Mouse (Mus musculus) right cerebral cortex, adult 18-20 months (tissue): Measurements from ENCODE around the gene Kcna3.

ENCODE experiments used
- DNase-seq: peaks from one replicate; pipeline ENCODE4 v3.0.0; 2022; ENCODE audit warnings: mixed read lengths

Gene Kcna3

DNA sequence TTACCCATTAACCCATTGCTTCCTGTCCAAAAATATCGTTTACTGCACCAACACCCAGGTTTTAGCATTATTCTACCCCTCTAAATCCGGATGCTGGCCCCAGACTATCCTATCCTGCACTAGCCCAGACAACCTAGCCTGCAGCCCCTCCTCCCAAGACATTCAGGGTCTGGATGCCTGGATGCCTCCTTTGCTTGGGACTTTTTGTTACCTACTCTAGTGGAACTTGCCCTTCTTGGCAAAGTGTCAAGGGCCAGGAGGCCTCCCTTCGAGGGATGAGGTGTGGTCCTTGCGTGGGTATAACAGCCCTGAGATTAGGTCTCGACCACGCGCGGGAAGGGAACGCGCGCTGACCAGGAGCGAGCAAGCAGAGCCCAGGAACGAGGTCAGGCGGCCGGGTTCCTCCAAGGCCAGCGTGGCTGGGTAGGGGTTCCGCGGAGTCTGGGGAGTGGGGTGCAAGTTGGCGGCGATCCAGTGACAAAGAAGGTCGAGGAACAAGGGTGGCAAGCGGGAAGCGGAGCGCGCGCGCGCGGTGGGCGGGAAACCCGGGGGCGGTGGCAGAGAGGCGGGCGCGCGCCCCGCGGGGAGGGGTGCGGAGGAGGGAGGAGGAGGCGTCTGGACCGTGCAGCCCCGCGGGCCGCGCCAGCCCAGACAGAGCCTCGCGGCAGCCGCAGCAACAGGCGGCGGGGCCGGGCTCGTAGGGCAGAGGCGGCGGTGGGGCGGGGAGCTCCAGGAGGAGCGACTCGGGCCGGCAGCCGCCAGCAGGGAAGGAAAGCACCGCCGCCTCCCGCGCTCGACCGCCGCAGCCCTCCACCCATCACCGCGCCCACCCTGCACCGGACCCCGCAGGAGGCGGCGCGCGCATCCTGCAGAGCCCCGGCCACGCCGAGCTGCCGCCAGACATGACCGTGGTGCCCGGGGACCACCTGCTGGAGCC lies at the start of gene Kcna3:
TSS of gene Kcna3 (plus strand) at position 649 of the 937 bp plus-strand sequence.
- DNase-seq, result peak; percentile 60

DNA sequence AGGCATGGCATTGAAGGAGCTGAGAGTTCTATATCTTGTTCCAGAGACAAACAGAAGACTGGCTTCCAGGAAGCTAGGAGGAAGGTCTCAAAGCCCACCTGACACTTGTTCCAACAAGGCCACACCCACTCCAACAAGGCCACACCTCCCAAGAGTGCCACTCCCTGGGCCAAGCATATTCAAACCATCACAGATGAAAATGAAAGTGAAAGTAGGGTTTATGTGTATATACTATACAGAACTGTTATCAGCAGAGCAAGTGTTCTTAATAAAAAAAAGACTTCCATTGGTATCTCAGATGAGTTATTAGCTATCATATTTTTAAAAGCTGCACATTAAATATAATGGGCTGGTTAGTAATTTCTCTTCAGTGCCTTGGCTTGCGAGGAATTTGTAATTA lies 44.6 kb upstream of the Kcna3 start:
- no peak for DNase-seq

DNA sequence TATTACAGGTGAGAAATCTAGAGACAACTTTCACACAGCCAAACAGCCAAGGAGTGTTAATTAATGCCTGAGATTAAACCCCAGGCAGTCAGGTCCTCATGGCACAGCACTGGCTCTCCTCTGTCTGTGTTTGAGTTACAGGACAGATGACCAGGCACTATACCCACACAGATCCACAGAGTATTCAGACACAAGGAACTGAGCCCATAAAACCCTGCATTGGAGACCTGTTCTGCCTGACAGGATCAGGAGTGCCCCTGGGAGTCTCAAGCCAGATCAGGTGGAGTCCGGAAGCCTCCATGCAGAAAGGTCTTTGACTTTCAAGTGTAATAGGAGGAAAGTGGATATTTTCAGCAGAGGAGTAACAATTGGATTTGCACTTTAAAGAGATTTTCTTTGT lies 40.6 kb upstream of the Kcna3 start:
- DNase-seq, result no peak

DNA sequence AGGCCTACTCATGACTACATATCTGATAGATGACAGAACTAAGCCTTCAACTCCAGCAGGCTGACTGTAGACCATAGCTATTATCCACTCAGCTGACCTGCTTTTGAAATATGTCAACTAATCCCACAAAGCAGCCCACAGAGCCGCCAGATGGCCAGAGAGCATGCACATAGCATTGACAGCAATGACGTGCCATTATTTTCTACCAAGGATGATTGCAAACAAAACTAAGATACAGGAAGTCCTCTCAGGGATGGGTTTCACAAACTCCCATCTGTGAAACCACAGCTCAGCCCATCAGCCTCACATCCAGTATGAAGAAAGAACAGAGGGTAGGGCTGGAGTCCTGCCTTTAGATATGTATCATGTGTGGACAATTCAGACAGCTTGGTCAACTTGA lies 39.8 kb upstream of the Kcna3 start:
- no peak for DNase-seq

DNA sequence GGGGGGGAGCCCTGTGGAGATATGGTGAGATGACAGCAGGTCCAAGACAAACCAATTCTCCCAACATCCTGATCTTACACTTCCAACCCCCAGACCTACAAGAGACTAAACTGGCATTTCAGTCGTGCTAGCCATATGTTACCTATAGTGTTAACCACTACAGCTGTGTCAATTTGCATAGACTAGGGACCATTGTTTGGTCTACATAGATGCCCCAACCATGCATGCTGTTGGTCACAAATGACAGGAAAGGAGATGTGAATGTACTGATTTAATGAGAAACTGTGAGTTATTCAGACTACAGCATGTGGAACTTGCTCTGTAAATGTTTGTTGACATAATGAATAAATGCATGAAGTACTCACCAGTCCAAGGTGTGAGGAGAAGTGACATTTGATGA lies 37.6 kb upstream of the Kcna3 start:
- DNase-seq, result no peak

DNA sequence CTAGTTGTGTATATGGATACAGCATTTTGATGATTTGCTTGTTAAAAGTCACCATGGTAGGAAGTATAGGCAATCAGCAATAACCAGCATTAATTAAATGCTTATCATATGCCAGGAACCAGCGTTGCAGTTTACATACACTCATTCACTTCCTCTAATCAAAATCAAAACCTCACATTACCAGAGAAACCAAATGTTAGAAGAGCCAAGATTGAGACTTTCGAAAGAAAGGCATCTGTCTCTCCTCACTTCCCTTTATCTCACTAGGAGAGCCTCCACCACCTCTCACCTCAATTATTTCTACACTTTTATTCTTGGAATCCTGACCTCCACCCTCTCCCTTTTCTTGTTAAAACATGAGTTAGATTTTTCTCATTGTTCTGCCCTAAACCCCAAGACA lies 35.8 kb upstream of the Kcna3 start:
- no peak for DNase-seq

DNA sequence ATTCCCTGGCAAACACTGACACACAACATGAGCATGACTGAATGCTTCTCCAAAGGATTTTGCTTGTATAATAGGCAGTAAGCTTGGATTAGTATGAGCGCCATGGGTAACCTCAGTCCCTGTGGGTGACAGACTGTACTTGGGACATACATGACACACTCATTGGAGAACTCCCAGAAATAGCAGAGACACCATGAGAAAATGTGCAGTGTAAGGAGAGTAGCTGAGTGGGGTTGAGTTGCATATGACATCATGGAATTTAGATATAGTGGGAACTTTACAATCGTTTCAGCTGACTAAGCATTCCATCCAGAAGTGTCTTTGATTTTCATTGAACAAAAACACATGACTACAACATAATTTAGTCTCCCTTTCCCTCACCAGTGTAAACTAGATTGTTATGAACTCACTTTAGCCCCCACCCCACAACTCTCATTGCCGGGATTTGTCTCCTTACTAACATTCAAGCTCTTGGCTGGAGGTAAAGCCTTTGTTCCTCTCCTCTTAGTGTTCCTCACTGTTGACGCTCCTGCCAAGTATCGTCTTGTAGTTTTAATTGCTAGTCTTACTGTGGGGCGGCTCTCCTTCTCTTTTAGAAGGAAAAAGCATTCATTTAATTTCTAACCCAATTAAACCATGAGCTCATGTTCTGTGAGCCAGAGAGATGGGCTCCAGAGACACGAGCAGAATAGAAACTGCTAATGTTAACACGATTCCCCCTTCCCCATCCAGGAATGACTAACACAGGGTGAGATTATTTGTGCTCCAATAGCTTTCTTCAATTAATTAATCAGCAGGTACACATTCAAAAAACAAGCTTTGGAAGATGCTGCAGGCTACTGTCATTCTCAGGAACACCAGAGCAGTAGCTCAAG lies 33.5 kb upstream of the Kcna3 start:
- no peak for DNase-seq

DNA sequence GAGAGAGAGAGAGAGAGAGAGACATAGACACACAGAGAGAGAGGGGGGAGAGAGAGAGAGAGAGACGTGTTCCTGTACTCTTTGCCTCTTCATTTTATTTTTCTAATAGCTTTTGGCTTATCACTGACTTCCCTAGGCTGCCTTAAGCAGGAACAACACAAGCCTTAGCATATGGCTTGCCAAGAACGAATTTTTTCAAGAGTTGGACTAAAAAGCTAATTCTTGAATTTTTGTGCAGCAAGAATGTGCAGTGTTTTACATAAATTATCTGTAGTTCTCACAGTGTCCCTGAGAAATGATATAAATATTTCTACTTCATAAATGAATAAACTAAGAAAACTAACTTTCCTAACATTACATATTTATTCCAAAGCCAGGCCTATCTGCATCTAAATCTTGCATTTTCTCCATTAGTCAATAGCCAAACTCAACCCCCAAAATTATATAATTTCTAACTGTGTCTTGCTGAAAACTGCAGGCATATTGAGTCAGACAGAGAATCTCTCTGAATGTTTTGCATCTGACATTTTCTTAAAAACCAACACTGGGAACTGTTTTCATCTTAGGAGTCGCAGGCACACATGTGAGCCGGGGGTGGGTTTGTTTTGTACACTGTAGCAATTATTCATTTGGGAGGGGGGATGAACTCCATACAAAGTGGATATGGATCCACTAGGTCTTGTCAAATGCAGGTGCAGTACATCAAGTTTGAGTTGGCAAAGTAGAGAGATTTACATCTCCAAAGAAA lies 26.5 kb upstream of the Kcna3 start:
- DNase-seq, result peak; percentile 31

DNA sequence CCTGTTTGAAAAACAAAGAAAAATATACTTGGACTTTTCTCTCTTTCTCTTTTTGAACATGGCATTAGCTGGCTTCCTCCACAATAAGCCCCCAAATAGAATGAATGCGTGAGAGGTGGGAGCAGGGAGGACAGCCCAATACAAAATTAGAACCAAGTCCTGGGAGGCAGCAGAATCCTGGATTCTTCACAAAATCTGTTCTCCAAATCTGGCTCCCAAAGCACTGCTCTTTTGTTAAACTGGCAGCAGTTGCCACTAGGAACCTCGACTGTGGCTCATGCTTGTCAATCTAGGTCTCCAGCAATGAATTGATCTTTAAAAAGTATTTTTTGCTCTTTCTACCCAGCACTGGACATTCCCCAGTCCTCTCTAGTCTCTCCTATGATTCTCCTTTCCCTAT lies 17.7 kb upstream of the Kcna3 start:
- DNase-seq, result no peak

DNA sequence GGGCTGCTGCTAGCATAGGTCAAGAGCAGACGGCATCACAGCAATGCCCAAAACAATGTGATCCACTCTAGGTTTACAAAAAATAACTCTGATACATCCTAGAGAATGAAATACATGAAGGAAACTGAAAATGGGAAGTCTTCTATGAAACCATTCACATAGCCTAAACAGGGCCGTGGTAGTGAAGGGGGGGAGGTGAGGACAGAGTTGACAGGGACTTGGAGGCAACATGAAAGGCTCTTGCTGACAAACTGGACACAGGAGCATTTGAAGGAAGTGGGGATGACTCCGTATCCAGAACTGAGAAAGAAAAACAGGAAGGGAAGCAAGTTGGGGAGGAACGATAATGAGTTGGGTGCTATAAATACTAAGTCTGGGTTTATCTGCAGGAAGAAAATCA lies 4.4 kb upstream of the Kcna3 start:
- DNase-seq, result no peak

DNA sequence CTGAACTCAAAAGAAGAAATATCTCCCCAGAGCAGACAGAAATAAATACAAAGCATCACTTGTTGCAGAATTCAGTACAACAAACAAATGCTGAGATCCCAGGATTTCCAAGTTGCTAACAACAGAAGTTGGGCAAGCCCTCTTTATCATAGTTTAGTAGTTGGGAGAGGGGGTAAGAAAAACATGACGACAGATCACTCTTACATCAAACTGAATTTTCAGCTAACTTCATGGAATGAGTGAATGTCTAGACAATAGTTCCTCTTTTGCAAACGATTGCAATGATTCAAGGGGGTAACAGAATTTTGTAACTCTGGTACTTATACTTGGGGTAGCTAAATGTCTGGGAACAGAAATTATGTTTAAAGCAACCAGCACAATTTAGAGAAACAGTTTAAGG lies 1.2 kb upstream of the Kcna3 start:
- no peak for DNase-seq

DNA sequence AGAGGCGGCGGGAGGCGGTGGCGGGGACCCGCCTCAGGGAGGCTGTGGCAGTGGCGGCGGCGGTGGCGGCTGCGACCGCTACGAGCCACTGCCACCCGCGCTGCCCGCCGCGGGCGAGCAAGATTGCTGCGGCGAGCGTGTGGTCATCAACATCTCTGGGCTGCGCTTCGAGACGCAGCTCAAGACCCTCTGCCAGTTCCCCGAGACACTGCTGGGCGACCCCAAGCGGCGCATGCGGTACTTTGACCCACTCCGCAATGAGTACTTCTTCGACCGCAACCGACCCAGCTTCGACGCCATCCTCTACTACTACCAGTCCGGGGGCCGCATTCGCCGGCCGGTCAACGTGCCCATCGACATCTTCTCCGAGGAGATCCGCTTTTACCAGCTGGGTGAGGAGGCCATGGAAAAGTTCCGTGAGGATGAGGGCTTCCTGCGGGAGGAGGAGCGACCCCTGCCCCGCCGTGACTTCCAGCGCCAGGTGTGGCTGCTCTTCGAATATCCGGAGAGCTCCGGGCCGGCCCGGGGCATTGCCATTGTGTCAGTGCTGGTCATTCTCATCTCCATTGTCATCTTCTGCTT lies 580 bp downstream of the Kcna3 start:
- peak; percentile 26 for DNase-seq

DNA sequence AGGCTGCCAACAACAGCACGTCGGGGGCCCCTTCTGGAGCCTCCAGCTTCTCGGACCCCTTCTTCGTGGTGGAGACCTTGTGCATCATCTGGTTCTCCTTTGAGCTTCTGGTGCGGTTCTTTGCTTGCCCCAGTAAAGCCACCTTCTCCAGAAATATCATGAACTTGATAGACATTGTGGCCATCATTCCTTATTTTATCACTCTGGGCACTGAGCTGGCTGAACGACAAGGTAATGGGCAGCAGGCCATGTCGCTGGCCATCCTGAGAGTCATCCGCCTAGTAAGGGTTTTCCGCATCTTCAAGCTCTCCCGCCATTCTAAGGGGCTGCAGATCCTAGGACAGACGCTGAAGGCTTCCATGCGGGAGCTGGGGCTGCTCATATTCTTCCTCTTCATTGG lies 1.1 kb downstream of the Kcna3 start:
- no peak for DNase-seq

DNA sequence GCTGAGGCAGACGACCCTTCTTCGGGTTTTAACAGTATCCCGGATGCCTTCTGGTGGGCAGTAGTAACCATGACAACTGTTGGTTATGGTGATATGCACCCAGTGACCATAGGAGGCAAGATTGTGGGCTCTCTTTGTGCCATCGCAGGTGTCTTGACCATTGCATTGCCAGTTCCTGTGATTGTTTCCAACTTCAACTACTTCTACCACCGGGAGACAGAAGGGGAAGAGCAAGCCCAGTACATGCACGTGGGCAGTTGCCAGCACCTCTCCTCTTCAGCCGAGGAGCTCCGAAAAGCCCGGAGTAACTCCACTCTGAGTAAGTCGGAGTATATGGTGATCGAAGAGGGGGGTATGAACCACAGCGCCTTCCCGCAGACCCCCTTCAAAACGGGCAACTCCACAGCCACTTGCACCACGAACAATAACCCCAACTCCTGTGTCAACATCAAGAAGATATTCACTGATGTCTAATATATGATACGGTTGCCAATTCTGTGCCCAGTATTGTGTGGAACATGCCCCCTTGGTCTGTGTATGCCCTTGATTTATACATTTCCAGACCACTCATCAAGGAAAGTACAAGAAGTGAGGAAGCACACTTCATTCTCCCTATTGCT lies 1.7 kb downstream of the Kcna3 start:
- DNase-seq, result no peak

DNA sequence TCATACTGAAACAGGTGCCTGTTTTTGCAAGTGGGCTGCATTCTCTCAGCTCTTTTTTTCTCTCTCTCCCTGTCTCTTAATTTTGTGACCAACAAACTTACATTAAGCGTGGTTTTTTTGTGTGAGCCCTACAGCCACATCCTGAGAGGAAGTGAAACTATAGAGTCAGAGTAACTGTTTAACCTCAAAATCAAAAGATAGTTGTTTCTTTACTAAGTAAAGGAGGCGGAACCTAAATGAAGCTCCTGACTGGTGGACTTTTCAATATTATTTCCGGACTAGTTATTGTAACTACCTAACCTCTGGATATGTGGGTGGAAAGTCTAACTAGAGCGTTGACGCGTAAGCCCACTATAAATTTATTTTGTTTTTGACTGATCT lies 2.2 kb downstream of the Kcna3 start:
- no peak for DNase-seq

DNA sequence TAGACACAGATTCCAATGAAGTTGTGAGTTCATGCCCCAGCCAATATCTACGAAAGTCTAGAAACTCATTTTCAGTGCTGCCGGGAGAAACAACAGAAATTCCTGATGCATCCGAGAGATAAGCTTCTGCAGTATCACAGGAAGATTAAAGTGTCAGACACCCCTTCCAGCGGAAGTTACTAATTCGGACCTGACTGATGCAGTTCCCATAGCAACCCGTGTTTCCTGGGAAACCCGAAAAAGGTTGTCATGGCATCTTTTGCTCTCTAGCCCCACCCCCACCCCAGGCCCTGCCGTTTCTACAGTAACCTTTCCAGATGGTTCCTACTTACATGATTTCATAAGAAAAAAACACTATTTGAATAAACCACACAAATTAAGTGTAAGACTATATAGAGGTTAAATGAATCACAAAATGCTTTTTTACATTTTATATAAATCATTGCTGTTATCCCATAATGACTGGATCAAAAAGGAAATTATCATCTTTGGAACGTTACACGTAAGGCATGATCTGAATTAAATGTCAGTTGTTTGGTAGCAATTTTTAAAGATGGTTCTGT lies 2.8 kb downstream of the Kcna3 start:
- DNase-seq, result peak; percentile 79

DNA sequence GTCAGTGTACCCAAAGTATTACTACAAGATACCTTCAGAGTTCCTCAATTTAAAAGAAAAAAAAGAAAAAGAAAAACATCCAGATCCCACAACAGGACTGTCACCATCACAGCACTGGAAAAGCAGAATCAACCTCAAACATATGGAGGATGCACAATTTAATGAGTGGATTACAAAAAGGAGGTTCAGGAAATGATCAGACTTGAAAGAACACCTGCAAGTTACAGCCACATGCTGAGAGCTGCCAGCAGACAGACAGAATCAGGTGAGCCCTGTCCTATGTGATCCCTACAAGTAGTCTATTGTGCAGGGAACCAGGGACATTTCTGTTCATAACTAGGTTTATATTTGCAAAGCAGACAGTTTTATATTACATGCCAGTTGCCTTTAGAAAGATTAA lies 3.3 kb downstream of the Kcna3 start:
- no peak for DNase-seq

DNA sequence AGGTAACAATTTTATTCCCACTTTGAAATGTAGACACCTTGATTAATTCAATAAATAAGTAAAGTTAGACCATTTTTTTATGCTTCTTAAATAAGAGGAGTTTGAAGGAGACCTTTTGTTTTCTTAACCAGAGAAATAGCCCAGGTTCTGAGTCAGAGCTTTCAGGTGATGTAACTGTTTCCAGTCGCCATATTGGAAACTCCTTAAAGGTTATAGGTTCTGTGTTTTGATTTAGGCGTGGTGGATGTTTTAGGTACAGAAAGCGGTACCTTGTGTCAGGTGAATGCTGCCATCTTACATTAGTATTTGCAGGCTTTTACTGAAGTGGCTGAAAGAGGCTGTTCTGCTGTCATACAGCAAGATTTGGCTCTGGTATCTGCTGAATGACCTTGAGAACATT lies 4.4 kb downstream of the Kcna3 start:
- DNase-seq, result no peak

DNA sequence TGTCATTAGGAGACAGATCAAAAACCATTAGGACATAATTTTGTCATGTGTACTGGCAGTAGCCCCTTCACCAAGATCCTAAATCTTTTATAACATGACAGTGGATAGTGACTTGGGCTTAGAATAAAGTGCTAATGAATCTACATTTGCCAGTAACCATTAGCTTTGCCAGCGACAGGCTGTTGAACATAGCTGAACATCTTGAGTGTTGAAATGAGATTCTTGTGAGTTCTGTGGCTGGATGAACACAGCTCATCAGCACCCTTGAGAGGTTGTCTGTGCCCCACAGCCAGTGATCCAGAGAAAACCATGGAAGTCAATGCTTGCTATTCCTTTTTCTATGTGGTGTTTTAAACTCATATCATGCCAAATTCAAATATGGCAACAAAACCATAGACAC lies 5.7 kb downstream of the Kcna3 start:
- DNase-seq, result no peak

DNA sequence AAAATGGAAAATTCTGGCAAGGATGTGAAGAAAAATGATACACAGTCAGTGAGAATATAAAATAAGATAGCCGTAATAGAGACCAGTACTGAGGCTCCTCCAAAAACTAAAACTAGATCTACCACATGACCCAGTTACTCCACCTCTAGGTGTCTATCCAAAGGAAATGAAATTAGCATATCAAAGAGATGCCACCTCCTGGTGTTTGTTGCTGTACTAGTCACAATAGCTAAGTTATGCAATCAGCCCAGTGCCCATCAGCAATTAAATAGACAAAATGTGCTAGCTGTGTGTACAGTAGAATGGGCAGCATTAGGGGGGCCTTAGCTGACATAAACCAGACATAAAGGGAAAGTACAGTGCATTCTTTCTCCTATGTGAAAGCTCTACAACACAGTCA lies 25.5 kb downstream of the Kcna3 start:
- DNase-seq, result no peak

DNA sequence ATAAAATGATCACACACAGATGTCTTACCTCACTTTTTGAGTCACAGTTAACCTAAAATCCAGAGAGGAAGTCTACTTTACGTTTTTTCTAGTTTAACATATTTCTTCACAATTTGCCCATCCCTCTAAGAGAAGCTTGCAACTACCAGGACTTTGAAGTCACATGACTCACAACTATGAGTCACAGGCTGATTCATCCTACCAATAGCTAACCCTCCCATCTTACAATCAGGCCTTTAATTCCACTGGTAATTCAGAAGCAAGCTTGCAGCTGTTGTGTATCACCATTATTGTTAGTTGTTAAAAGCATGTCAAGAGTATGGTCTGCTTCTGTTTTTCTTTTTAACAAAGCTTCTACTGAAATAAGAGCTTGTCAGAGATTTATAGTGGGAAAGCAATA lies 26.8 kb downstream of the Kcna3 start:
- DNase-seq, result peak; percentile 40

DNA sequence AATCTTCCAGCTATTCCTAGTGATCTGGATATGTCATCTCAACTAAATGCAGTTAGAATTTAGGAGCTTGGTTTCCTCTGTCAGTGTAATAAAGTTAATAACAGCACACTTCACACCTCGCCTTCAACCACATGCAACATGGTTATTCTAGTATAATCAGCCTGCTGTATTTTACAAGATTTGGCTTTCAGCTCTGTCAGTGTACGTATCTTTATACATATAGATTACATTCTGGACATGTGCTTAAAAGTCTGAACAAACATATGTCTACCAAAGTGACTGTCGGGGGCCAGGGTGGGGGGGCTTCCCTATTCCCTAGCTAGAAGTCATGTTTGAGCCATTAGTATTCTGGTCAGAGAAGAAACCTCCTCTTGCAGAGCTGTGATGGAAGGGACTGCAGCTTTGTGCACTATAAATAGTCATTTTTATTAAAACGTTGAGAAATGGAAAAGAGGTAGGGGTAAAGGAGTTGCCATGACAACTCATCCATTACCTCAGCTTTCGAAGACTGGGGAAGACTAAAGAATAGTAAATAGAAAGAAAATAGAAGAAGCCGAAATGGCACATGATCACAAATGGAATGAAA lies 29.6 kb downstream of the Kcna3 start:
- DNase-seq, result no peak
